Mouse (Mus musculus): Measurements from ENCODE around the gene Ebf1.

The Ebf1 gene

GRCm38 (mm10) chr11:44663609-44664141 lies 46.6 kb downstream of the Ebf1 start:
- no peak for DNase-seq

- DNase-seq: peak; percentile 43
Observed at GRCm38 (mm10) chr11:44665156-44665682, 48.1 kb downstream of the Ebf1 start.

GRCm38 (mm10) chr11:44665741-44666531 lies 48.8 kb downstream of the Ebf1 start:
- DNase-seq: no peak

GRCm38 (mm10) chr11:44666741-44667140 lies 49.6 kb downstream of the Ebf1 start:
- peak; percentile 30 for DNase-seq

GRCm38 (mm10) chr11:44681306-44681705 lies 64.2 kb downstream of the Ebf1 start:
- DNase-seq: no peak

- no peak for DNase-seq
Observed at GRCm38 (mm10) chr11:44681995-44682394, 64.9 kb downstream of the Ebf1 start.

- DNase-seq: no peak
Observed at GRCm38 (mm10) chr11:44682703-44683539, 65.8 kb downstream of the Ebf1 start.

GRCm38 (mm10) chr11:44684486-44685076 lies 67.5 kb downstream of the Ebf1 start:
- DNase-seq: peak; percentile 39

- DNase-seq: no peak
Observed at GRCm38 (mm10) chr11:44685129-44685528, 68.0 kb downstream of the Ebf1 start.

GRCm38 (mm10) chr11:44685911-44686361 lies 68.8 kb downstream of the Ebf1 start:
- peak; percentile 57 for DNase-seq

- DNase-seq: no peak
Observed at GRCm38 (mm10) chr11:44686378-44686777, 69.3 kb downstream of the Ebf1 start.

- no peak for DNase-seq
Observed at GRCm38 (mm10) chr11:44688542-44688941, 71.4 kb downstream of the Ebf1 start.

GRCm38 (mm10) chr11:44689571-44690264 lies 72.6 kb downstream of the Ebf1 start:
- DNase-seq: peak; percentile 19

- DNase-seq: no peak
Observed at GRCm38 (mm10) chr11:44690265-44690572, 73.1 kb downstream of the Ebf1 start.

- DNase-seq: no peak
Observed at GRCm38 (mm10) chr11:44695416-44695815, 78.3 kb downstream of the Ebf1 start.

- no peak for DNase-seq
Observed at GRCm38 (mm10) chr11:44696539-44697201, 79.6 kb downstream of the Ebf1 start.

GRCm38 (mm10) chr11:44700181-44700580 lies 83.1 kb downstream of the Ebf1 start:
- DNase-seq: no peak

GRCm38 (mm10) chr11:44701221-44701810 lies 84.2 kb downstream of the Ebf1 start:
- DNase-seq: no peak

- DNase-seq: no peak
Observed at GRCm38 (mm10) chr11:44701864-44702263, 84.7 kb downstream of the Ebf1 start.

- DNase-seq: no peak
Observed at GRCm38 (mm10) chr11:44702716-44703486, 85.8 kb downstream of the Ebf1 start.

GRCm38 (mm10) chr11:44703951-44704350 lies 86.8 kb downstream of the Ebf1 start:
- no peak for DNase-seq
